Mouse (Mus musculus): ENCODE data around the gene Arnt.
"Not testable (repeated sequence)": the region's sequence is repeated elsewhere in the genome, so short reads cannot be mapped to it uniquely, and the experiment has no call there.

Gene Arnt

DNA sequence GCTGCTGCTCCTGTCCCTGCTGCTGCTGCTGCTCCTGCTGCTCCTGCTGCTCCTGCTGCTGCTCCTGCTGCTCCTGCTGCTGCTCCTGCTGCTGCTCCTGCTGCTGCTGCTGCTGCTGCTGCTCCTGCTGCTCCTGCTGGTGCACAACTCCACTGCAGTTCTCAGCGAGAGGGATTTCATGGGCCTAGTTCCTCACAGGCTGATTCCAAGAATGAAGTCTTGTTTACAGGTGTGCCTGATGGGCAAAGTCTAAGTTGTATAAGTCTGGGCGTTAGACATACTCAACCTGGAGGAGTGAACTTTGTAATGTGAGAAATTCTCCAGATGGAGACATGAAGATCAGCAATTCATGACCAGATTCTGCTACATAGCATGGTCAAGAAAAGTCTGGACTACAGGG, 90.5 kb downstream of the Arnt start:
- no peak for DNase-seq (ENCODE audit: extremely low spot score, low read depth, low spot score)

DNA sequence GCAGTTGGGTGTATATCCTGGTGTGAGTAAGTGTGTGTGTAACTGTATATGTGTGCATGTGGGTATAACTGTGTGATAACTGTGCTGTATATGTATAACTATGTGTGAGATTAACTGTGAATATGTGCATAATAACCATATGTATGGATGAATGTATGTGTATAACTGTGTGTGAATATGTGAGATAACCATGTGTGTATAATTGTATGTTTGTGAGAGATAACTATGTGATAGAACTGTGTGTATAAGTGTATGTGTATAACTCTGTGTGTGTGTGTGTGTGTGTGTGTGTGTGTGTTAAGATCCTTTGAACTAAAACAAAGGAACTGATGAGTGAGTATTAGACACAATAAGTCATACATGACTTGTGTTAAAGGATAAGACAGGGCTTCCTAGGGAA, 91.9 kb downstream of the Arnt start:
- DNase-seq (ENCODE audit: extremely low spot score, low read depth, low spot score) = no peak

DNA sequence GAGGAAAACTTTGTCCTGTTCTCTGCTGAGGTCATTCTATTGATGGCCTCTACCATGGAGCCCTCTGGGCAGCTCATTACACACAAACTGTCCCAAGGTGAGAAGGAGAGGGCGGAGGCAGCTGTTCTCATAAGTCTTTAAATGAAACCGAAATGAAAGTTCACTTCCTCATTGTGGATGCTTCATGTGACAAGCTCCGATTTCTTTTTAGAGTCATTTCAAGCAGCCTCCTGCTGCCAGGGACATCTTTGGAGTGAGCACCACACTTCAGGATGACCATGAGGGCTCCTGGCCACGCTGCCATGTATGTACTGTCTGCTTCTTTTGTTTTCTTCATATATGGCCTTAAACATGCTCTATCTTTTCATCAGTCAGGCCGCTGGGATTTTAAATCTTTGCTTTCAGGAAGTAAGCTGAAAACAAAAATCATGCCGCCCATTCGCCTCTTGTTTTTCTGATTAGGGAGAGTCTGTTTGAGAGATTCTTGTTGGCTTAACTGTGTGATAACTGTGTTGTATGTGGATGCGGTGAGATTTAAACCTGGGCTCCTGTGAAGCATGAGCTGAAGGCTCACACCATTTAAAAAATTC, 92.5 kb downstream of the Arnt start, which contains the start of gene Ctss:
TSS of gene Ctss (plus strand) at position 165 of the 590 bp plus-strand sequence.
- no peak for DNase-seq (ENCODE audit: extremely low spot score, low read depth, low spot score)

DNA sequence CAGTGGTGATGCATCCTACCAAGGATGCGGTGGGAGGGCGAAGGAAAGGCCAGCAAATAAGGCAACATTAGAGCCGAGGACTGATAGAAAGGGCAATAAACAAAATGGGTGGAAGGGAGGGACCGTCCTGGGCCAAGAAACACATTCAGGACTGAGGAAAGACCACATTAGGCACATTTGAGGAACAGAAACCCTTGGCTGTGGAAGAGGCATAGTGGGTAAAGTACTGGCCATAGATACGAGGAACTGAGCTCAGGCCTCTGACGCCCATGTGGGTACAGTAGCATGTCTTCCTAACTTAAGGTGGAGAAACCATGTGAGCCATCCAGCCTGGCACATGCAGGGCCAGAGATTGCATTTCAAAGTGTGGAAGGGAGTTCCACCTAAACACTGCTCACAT, 95.6 kb downstream of the Arnt start:
- no peak for DNase-seq (ENCODE audit: extremely low spot score, low read depth, low spot score)

DNA sequence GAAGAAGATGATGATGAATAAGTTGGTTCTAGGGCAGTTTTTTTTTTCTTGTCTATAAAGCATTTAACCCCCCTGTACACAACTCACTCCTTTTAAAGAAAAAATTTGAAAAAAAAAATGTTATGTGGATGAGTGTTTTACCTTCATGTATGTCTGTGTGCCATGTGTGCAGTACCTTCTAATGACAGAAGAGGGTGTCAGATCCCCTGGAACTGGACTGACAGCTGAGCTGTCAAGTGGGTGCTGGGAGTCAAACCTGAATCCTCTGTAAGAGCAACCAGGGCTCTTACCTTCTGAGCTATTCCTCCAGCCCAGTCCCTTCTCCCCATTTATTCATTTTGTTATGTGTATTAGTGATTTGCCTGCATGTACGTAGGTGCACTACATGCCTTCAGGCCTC, 96.8 kb downstream of the Arnt start:
- DNase-seq (ENCODE audit: extremely low spot score, low read depth, low spot score) = no peak

DNA sequence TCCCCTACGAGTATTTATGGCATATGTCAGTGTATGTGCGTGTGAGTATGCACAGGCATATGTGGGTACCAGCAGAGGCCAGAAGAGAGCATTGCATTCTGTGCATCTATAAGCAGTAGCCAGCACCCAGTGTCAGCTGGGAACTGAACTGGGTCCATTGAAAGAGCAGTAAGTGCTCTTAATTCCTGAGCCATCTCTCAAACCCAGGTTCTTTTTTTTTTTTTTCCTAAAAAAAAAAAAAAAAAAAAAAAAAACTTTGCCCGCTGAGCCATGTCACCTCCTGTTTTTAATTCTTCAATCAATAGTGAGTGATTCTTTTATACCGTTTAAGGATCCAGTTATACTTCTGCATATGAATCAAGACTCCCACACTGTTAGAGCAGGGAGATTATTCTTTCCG, 99.2 kb downstream of the Arnt start:
- no peak for DNase-seq (ENCODE audit: extremely low spot score, low read depth, low spot score)

DNA sequence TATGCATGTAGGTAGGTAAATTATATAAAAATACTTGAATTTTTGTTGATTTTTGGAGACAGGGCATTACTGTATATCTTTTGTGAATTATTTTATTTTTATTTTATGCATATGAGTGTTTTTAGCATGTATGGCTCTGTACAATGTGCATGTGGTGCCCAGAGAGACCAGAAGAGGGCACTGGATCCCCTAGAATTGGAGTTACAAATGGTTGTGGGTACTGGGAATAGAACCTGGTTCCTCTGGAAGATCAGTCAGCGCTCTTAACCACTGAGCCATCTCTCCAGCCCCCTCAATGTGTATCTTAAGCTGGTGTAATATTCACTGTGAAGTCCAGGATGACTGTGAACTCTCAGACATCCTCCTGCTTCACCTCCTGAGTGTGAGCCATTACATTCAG, 100.7 kb downstream of the Arnt start:
- no peak for DNase-seq (ENCODE audit: extremely low spot score, low read depth, low spot score)

DNA sequence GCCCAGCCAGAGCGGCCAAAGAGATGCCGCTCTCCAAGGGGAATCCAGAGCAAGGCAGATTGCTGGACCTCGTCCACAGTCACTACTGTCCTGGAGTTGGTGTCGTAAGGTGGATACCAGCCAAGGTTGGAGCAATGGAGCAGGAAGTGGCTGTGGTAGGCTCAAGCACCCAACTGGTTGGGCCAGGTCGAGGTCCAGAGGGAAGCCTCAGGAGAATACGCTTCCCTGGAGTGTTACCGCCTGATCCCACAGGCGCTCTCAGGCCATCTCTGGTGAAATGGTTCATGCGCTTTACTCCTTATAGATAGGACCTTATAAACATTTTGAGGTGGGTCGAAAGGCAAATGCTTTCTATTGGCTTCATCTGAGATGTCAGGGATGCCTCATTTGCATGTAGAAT, 104.7 kb downstream of the Arnt start:
- DNase-seq (ENCODE audit: extremely low spot score, low read depth, low spot score) = no peak

DNA sequence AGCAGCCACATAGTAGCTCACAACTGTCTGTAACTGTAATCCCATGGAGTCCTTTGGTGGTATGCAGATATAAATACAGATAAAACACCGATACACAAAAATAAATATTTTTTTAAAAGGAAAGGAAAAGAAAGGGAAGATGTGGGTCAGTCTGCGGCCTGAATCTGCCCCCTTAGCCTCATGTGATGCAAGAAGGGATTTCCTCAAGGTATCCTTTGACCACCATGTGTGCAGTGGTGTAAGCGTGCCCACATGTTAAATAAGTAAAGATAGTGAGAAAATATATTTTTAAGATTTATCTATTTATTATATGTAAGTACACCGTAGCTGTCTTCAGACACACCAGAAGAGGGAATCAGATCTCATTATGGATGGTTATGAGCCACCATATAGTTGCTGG, 105.6 kb downstream of the Arnt start:
- no peak for DNase-seq (ENCODE audit: extremely low spot score, low read depth, low spot score)

DNA sequence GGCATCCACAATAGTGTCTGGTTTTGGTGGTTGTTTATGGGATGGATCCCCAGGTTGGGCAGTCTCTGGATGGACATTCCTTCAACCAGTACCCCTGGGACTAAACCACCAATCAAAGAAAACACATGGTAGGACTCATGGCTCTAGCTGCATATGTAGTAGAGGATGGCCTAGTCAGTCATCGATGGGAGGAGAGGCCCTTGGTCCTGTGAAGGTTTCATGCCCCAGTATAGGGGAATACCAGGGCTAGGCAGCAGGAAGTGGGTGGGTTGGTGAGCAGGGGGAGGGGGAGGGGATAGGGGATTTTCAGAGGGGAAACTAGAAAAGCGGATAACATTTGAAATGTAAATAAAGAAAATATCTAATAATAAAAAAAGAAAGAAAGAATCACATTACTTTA, 107.0 kb downstream of the Arnt start:
- DNase-seq (ENCODE audit: extremely low spot score, low read depth, low spot score) = not testable (repeated sequence)

DNA sequence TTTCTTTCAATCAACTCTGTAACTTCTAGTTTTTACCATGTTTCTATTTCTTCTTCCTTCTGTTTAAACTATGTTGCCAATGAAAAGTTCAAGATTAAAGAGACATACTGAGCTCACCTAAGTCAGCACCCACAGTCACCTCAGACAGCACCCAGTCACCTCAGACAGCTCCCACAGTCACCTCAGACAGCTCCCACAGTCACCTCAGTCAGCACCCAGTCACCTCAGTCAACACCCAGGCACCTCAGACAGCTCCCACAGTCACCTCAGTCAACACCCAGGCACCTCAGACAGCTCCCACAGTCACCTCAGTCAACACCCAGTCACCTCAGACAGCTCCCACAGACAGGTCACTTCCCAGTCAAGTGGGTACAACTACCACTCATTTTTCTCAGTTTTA, 108.0 kb downstream of the Arnt start:
- DNase-seq (ENCODE audit: extremely low spot score, low read depth, low spot score) = no peak

DNA sequence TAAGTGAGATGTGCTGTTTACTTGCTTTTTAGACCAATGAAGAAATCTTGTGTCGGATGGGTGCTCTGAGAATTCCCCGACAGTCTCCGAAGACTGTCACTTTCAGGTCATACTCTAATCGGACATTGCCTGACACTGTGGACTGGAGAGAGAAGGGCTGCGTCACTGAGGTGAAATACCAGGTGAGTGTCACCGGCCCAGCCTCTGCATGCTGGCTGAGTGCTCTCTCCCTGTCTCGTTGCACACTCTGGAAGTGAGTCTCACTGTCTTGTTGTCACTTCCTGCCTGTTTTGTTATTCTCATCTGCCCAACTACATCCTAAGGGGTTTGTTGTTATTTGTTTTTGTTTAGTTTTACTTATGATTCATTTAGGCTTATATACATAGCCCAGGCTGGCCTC, 108.8 kb downstream of the Arnt start:
- no peak for DNase-seq (ENCODE audit: extremely low spot score, low read depth, low spot score)
